Mouse (Mus musculus): ENCODE data around the gene Stag3. TPM values are rescaled to one million over a fixed set of nuclear protein-coding genes. Genes with fewer than 3 reads are reported as not detected.

Gene Stag3
- polyA plus RNA-seq, 1 experiment from 2014 or later = 3.2 TPM

DNA sequence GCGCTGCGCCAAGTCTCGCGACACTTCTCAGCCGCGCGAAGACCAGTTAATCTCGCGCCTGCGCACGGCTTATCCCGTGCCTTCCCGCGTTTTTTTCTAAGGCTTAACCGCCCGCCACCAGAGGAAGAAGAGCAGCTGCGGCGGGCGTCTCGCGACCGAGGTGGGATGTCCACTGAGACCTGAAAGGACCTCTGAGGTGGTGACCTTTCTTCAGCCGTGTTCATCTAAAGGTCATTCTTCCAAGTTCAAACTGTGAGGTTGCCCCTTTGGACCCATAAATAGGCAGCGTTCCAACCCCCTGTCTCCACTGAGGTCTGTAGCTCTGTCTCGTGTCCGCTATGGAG, 357 bp downstream of the Stag3 start:
- Histone ChIP-seq H3K4me1 (ENCODE audit: control insufficient read depth, insufficient read depth, low read length) (peaks cover 10% of the 10 kb centered on the region), H3K4me2 (ENCODE audit: low read depth, low read length) (peak overlapping the region; percentile 69), H3K27me3 (replicated peaks; ENCODE audit: control insufficient read depth, insufficient read depth, low read length) (no peaks in the 10 kb centered on the region), H3K4me3 (ENCODE audit: low read length) (peak overlapping the region; percentile 59), H3K27ac (ENCODE audit: low read length) (no peak overlapping the region), H3K9me3 (ENCODE audit: control insufficient read depth, low read length) (peaks cover 9% of the 10 kb centered on the region), H3K9ac (ENCODE audit: low read depth, low read length) (no peak overlapping the region), H3K36me3 (ENCODE audit: control insufficient read depth, insufficient read depth, low read length) (no peaks in the 10 kb centered on the region)
- no peak for ATAC-seq
- 22% methylated on average over 26 of the region's 26 CpGs for WGBS

DNA sequence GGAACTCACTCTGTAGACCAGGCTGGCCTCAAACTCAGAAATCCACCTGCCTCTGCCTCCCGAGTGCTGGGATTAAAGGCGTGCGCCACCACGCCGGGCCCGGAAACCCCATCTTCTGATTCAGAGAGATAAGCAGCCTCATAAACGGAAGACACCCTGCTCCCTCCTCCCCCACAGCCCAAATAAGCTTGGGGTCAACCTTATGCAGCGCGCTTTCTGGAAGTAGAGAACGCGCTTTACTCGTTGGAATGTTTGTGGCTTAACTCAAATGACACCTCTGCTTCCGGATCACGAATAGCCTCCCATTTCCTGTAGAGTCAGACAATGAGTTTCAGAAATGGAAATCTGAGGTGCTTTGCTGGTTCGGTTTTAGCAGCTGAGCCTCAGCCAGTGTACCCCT, 789 bp downstream of the Stag3 start:
- H3K27ac ChIP-seq (ENCODE audit: low read length) = no peak overlapping the region
- peaks cover 9% of the 10 kb centered on the region for H3K9me3 ChIP-seq (ENCODE audit: control insufficient read depth, low read length)
- ATAC-seq = no peak
- peaks cover 6% of the 10 kb centered on the region for H3K4me1 ChIP-seq (ENCODE audit: control insufficient read depth, insufficient read depth, low read length)
- H3K4me3 ChIP-seq (ENCODE audit: low read length) = no peak overlapping the region
- H3K4me2 ChIP-seq (ENCODE audit: low read depth, low read length) = no peak overlapping the region
- no peaks in the 10 kb centered on the region for H3K36me3 ChIP-seq (ENCODE audit: control insufficient read depth, insufficient read depth, low read length)
- no peak overlapping the region for H3K9ac ChIP-seq (ENCODE audit: low read depth, low read length)
- 90% methylated on average over 15 of the region's 15 CpGs for WGBS
- H3K27me3 ChIP-seq (replicated peaks; ENCODE audit: control insufficient read depth, insufficient read depth, low read length) = no peaks in the 10 kb centered on the region

DNA sequence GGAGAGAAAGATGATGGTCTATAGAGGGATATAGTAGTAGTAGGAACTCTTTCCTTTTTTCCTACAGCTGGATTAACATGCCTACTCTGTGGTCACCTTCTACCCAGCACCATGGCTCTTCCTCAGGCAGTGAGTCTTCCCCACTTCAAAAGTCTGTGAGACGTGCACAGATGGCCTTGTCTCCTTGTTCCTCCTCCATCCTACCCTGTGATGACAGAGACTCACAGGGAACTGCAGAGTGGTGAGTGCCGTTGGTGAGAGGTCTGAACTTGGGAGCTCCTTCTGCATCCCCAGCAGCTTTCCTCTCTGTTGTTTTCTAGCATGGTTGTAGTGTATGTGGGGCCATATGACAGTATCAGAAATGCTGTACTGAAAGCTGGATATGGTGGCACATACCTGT, 1.8 kb downstream of the Stag3 start:
- no peak for ATAC-seq
- WGBS = 77% methylated on average over 2 of the region's 2 CpGs
- no peaks in the 10 kb centered on the region for H3K27me3 ChIP-seq (replicated peaks; ENCODE audit: control insufficient read depth, insufficient read depth, low read length)
- no peak overlapping the region for H3K4me3 ChIP-seq (ENCODE audit: low read length)
- H3K36me3 ChIP-seq (ENCODE audit: control insufficient read depth, insufficient read depth, low read length) = no peaks in the 10 kb centered on the region
- H3K4me2 ChIP-seq (ENCODE audit: low read depth, low read length) = no peak overlapping the region
- peaks cover 9% of the 10 kb centered on the region for H3K9me3 ChIP-seq (ENCODE audit: control insufficient read depth, low read length)
- no peak overlapping the region for H3K9ac ChIP-seq (ENCODE audit: low read depth, low read length)
- H3K27ac ChIP-seq (ENCODE audit: low read length) = no peak overlapping the region
- H3K4me1 ChIP-seq (ENCODE audit: control insufficient read depth, insufficient read depth, low read length) = 0 out of 2 replicates have a peak, but pooled peaks cover 3% of the 10 kb centered on the region

DNA sequence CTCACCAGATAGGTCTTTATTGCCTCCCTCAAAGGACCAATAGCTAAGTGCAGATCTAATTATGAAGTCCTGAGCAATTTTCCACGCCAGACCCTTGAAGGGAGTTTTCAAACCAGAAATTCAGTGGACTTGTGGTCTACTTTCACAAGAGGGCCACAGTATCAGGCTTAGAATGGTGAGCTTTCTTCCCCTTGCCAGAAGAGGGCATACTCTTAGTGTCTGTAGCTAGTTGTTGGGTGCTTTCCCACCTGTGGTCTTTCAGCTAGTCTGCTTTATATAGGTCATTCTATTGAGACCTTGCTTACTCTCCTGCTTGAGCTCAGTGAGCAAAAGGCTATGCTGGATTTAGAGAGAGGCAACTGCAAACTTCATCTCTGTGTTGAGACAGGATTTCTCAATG, 3.5 kb downstream of the Stag3 start:
- Histone ChIP-seq H3K4me1 (ENCODE audit: control insufficient read depth, insufficient read depth, low read length) (0 out of 2 replicates have a peak, but pooled peaks cover 3% of the 10 kb centered on the region), H3K27me3 (replicated peaks; ENCODE audit: control insufficient read depth, insufficient read depth, low read length) (no peaks in the 10 kb centered on the region), H3K4me3 (ENCODE audit: low read length) (no peak overlapping the region), H3K36me3 (ENCODE audit: control insufficient read depth, insufficient read depth, low read length) (no peaks in the 10 kb centered on the region), H3K9ac (ENCODE audit: low read depth, low read length) (no peak overlapping the region), H3K27ac (ENCODE audit: low read length) (no peak overlapping the region), H3K4me2 (ENCODE audit: low read depth, low read length) (no peak overlapping the region), H3K9me3 (ENCODE audit: control insufficient read depth, low read length) (peaks cover 9% of the 10 kb centered on the region)
- ATAC-seq = no peak
- 76% methylated on average over 1 of the region's 1 CpGs for WGBS

DNA sequence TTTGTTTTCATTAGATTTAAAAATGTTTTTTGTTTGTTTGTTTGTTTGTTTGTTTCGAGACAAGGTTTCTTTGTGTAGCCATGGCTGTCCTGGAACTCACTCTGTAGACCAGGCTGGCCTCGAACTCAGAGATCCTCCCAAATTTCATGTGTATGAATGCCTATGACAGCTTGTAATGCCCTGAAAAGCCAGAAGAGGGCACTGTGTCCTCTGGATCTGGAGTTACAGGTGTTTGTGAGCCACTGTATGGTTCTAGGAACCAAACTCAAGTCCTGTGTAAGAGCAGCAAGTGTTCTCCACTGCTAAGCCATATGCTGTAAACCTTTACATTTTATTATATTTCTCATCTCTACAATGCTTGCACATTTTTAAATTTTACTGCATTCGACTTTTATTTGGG, 7.8 kb downstream of the Stag3 start:
- Histone ChIP-seq H3K9me3 (ENCODE audit: control insufficient read depth, low read length) (no peaks in the 10 kb centered on the region), H3K4me2 (ENCODE audit: low read depth, low read length) (no peak overlapping the region), H3K36me3 (ENCODE audit: control insufficient read depth, insufficient read depth, low read length) (no peaks in the 10 kb centered on the region), H3K9ac (ENCODE audit: low read depth, low read length) (no peak overlapping the region), H3K27me3 (replicated peaks; ENCODE audit: control insufficient read depth, insufficient read depth, low read length) (no peaks in the 10 kb centered on the region), H3K4me3 (ENCODE audit: low read length) (no peak overlapping the region), H3K4me1 (ENCODE audit: control insufficient read depth, insufficient read depth, low read length) (no peaks in the 10 kb centered on the region), H3K27ac (ENCODE audit: low read length) (no peak overlapping the region)
- 72% methylated on average over 3 of the region's 3 CpGs for WGBS
- ATAC-seq = no peak

DNA sequence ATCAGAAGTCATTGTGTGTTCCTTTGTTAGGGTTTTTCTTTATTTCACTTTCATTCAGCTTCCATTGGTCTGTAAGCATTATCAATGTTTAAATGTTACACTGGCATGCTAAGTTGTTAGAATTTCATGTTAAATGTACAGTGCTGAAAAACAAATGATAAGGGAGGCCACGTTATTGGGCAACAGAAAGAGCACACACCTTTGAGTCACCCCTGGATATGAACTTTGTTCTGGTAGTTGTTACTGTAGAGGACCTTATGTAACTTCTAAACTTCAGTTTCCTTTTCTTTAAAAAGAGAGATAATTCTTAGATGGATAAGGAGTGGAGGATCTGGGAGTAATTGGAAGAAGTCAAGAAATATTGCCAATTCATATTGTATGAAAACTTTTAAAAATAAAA, 11.6 kb downstream of the Stag3 start:
- Histone ChIP-seq H3K4me3 (ENCODE audit: low read length) (no peak overlapping the region), H3K27ac (ENCODE audit: low read length) (no peak overlapping the region), H3K9me3 (ENCODE audit: control insufficient read depth, low read length) (no peaks in the 10 kb centered on the region), H3K27me3 (replicated peaks; ENCODE audit: control insufficient read depth, insufficient read depth, low read length) (no peaks in the 10 kb centered on the region), H3K4me2 (ENCODE audit: low read depth, low read length) (no peak overlapping the region), H3K36me3 (ENCODE audit: control insufficient read depth, insufficient read depth, low read length) (no peaks in the 10 kb centered on the region), H3K4me1 (ENCODE audit: control insufficient read depth, insufficient read depth, low read length) (no peaks in the 10 kb centered on the region), H3K9ac (ENCODE audit: low read depth, low read length) (no peak overlapping the region)
- WGBS = 66% methylated on average over 1 of the region's 1 CpGs
- peak; percentile 50; the same call in 1 of the 2 replicates for ATAC-seq

DNA sequence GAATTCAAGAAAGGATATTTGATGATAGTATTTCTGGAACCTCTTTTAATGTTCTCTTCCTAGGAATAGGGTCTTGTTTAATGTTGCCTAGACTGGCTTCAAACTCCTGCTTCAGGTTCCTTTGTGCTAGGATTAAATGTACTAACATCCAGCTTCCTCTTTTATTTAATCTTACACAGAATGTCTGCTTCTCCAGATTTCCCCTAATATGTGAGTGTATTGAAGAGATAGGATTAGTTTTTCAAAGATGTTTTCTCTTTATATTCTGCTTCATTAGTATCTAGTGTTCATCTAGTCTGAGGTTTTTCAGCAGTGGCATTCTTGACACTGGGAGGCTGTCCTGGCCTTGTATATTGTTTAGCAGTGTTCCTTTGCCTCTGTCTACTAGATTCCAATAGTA, 14.1 kb downstream of the Stag3 start:
- Histone ChIP-seq H3K27ac (ENCODE audit: low read length) (no peak overlapping the region), H3K9me3 (ENCODE audit: control insufficient read depth, low read length) (no peaks in the 10 kb centered on the region), H3K36me3 (ENCODE audit: control insufficient read depth, insufficient read depth, low read length) (no peaks in the 10 kb centered on the region)

DNA sequence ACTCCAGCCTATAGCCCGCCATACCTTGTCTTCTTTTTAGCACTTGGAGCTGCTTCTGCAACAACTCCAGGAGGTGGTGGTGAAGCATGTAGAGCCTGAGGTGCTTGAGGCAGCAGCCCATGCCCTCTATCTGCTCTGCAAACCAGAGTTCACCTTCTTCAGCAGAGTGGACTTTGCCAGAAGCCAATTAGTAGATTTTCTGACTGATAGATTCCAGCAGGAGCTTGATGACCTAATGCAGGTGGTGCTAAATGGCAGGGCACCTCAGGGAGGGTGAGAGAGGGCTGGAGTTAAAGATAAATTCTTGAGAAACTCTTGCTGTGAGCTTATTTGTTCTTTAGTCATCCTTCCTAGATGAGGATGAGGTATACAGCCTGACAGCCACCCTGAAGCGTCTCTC, 19.6 kb downstream of the Stag3 start:
- H3K4me2 ChIP-seq (ENCODE audit: low read depth, low read length) = no peak overlapping the region
- 83% methylated on average over 2 of the region's 2 CpGs for WGBS
- no peaks in the 10 kb centered on the region for H3K36me3 ChIP-seq (ENCODE audit: control insufficient read depth, insufficient read depth, low read length)
- ATAC-seq = peak; percentile 82
- H3K9ac ChIP-seq (ENCODE audit: low read depth, low read length) = no peak overlapping the region
- H3K4me1 ChIP-seq (ENCODE audit: control insufficient read depth, insufficient read depth, low read length) = no peaks in the 10 kb centered on the region
- H3K27me3 ChIP-seq (replicated peaks; ENCODE audit: control insufficient read depth, insufficient read depth, low read length) = no peaks in the 10 kb centered on the region
- no peaks in the 10 kb centered on the region for H3K9me3 ChIP-seq (ENCODE audit: control insufficient read depth, low read length)
- no peak overlapping the region for H3K4me3 ChIP-seq (ENCODE audit: low read length)
- H3K27ac ChIP-seq (ENCODE audit: low read length) = no peak overlapping the region

More for the DNA sequence above, 14.1 kb downstream of the Stag3 start:
- Histone ChIP-seq H3K4me1 (ENCODE audit: control insufficient read depth, insufficient read depth, low read length) (no peaks in the 10 kb centered on the region), H3K4me3 (ENCODE audit: low read length) (no peak overlapping the region), H3K27me3 (replicated peaks; ENCODE audit: control insufficient read depth, insufficient read depth, low read length) (no peaks in the 10 kb centered on the region), H3K4me2 (ENCODE audit: low read depth, low read length) (no peak overlapping the region), H3K9ac (ENCODE audit: low read depth, low read length) (no peak overlapping the region)
- ATAC-seq = no peak

DNA sequence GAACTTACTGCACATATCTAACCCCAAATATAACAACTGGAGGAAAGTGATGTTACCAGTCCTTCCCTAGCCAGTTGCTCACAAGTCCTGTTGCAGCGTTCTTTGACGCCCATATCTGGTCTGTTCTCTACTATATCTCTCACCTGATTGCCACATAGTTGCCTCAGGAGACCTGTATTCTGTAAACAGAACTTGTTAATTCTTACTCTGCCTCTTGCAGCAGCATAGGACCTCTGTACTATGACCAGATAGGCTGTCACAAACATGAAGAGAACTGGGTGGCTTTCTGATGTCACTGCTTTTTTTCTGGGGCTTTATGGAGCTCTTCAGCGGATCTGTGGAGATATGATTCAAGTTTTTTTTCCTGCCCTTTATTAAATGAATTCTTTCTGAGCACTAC, 32.8 kb downstream of the Stag3 start:
- Histone ChIP-seq H3K9ac (ENCODE audit: low read depth, low read length) (no peak overlapping the region), H3K4me2 (ENCODE audit: low read depth, low read length) (no peak overlapping the region), H3K27ac (ENCODE audit: low read length) (no peak overlapping the region), H3K4me3 (ENCODE audit: low read length) (no peak overlapping the region), H3K36me3 (ENCODE audit: control insufficient read depth, insufficient read depth, low read length) (no peaks in the 10 kb centered on the region), H3K9me3 (ENCODE audit: control insufficient read depth, low read length) (no peaks in the 10 kb centered on the region), H3K27me3 (replicated peaks; ENCODE audit: control insufficient read depth, insufficient read depth, low read length) (no peaks in the 10 kb centered on the region), H3K4me1 (ENCODE audit: control insufficient read depth, insufficient read depth, low read length) (no peaks in the 10 kb centered on the region)
- ATAC-seq = no peak
- 82% methylated on average over 3 of the region's 3 CpGs for WGBS

DNA sequence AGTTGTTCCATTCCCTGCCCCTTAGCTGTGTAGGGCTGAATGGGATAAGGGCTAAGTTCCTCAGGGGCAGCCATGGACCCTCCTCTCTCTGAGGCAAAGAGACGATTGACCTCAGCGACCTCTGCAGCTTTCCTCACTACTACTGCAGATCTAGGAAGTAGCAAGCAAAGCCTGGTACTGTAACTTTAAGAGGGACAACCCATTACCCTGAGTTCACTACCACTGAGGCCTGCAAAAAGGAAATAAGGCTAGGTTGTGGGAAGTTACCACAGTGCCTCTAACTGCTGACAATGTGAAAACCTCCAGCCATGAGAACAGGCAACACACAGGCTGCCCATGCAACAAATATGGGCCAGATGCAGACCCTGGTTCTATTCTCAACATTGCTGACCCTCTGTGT, 61.6 kb downstream of the Stag3 start, which contains the start of gene Pvrig:
Gene Pvrig (plus strand): TSS at position 301 of the 400 bp plus-strand sequence.
- Histone ChIP-seq H3K9ac (ENCODE audit: low read depth, low read length) (no peak within 1 kb of the TSS), H3K4me3 (ENCODE audit: low read length) (no peak within 1 kb of the TSS), H3K27me3 (replicated peaks; ENCODE audit: control insufficient read depth, insufficient read depth, low read length) (no peaks in the 10 kb centered on the region), H3K9me3 (ENCODE audit: control insufficient read depth, low read length) (no peaks in the 10 kb centered on the region), H3K36me3 (ENCODE audit: control insufficient read depth, insufficient read depth, low read length) (no peaks in the 10 kb centered on the region), H3K4me2 (ENCODE audit: low read depth, low read length) (no peak within 1 kb of the TSS), H3K4me1 (ENCODE audit: control insufficient read depth, insufficient read depth, low read length) (no peaks in the 10 kb centered on the region), H3K27ac (ENCODE audit: low read length) (no peak within 1 kb of the TSS)
- 84% methylated on average over 2 of the region's 2 CpGs for WGBS
- ATAC-seq = no peak

Data from intestine, embryonic 16.5 days (tissue).